Mouse (Mus musculus) hindbrain, embryonic 12.5 days (tissue): ENCODE measurements around the gene Vsig8. TPM values are rescaled to one million over a fixed set of nuclear protein-coding genes. Genes with fewer than 3 reads are reported as not detected.

Source experiments
- ATAC-seq: fragments of 200-750 bp; cut with Nextera tagmentation; 2 replicates; pipeline ENCODE4 v1.8.0; 2017; ENCODE audit warnings: moderate TSS enrichment; ENCODE audit not compliant: low FRiP score
- H3K27ac ChIP-seq: fragments of 300-500 bp; sonication (generic); 2 replicates; pipeline ENCODE4 v1.5.1; 2016; ENCODE audit warnings: mild to moderate bottlenecking
- H3K27me3 ChIP-seq: fragments of 300-500 bp; sonication (generic); 2 replicates; pipeline ENCODE4 v1.6.1; 2016; ENCODE audit warnings: mild to moderate bottlenecking
- H3K36me3 ChIP-seq: fragments of 300-500 bp; sonication (generic); 2 replicates; pipeline ENCODE4 v1.6.1; 2016; ENCODE audit warnings: mild to moderate bottlenecking
- H3K4me1 ChIP-seq: fragments of 300-500 bp; sonication (generic); 2 replicates; pipeline ENCODE4 v1.6.1; 2016
- H3K4me2 ChIP-seq: fragments of 300-500 bp; sonication (generic); replicated peaks from 2 replicates; pipeline ENCODE4 v1.6.1; 2016; ENCODE audit warnings: mild to moderate bottlenecking
- H3K4me3 ChIP-seq: fragments of 300-500 bp; sonication (generic); 2 replicates; pipeline ENCODE4 v1.5.1; 2016; ENCODE audit warnings: mild to moderate bottlenecking
- H3K9ac ChIP-seq: fragments of 300-500 bp; sonication (generic); 2 replicates; pipeline ENCODE4 v1.6.1; 2016; ENCODE audit warnings: mild to moderate bottlenecking, moderate library complexity
- H3K9me3 ChIP-seq: fragments of 300-500 bp; sonication (generic); replicated peaks from 2 replicates; pipeline ENCODE4 v1.6.1; 2016; ENCODE audit warnings: mild to moderate bottlenecking
- WGBS: fragments of 180-500 bp; shearing (Covaris S2); methylation state at CpG from one replicate; pipeline ENCODE4 v1.1.7; 2016; 5-methylcytosine and 5-hydroxymethylcytosine counted together
- polyA plus RNA-seq: library from polyadenylated mRNA; unstranded; fragments of >200 nt; fragmentation: Nextera tagmentation; extraction: Ambion mirVana; gene quantifications from 2 replicates; pipeline ENCODE4 v1.2.1, GENCODE M21; 2016

The Vsig8 gene
- polyA plus RNA-seq, 1 experiment from 2014 or later, result 0.41 TPM

GRCm38 (mm10) chr1:172532551-172532950 is 23.2 kb upstream of the Vsig8 start:
- H3K9ac ChIP-seq, result no peak overlapping the region
- ATAC-seq, result peak; percentile 49

GRCm38 (mm10) chr1:172535116-172535515 is 20.6 kb upstream of the Vsig8 start:
- Histone ChIP-seq H3K9ac (no peak overlapping the region), H3K27ac (no peak overlapping the region), H3K4me3 (no peak overlapping the region), H3K27me3 (peaks cover 12% of the 10 kb centered on the region; the same call in 1 of the 2 replicates), H3K4me2 (no peak overlapping the region), H3K4me1 (peaks cover 18% of the 10 kb centered on the region), H3K36me3 (no peaks in the 10 kb centered on the region), H3K9me3 (no peaks in the 10 kb centered on the region)
- 82% methylated on average over 16 of the region's 16 CpGs for WGBS
- no peak for ATAC-seq

More at GRCm38 (mm10) chr1:172532551-172532950, 23.2 kb upstream of the Vsig8 start:
- H3K9me3 ChIP-seq, result no peaks in the 10 kb centered on the region
- H3K27ac ChIP-seq, result no peak overlapping the region
- H3K36me3 ChIP-seq, result no peaks in the 10 kb centered on the region
- under 1% methylated on average over 13 of the region's 13 CpGs for WGBS
- peaks cover 15% of the 10 kb centered on the region for H3K4me1 ChIP-seq
- peak overlapping the region; percentile 46 for H3K4me2 ChIP-seq
- peaks cover 12% of the 10 kb centered on the region; the same call in 1 of the 2 replicates for H3K27me3 ChIP-seq
- peak overlapping the region; percentile 18; the same call in 1 of the 2 replicates for H3K4me3 ChIP-seq

- peaks cover 7% of the 10 kb centered on the region for H3K4me1 ChIP-seq
- ATAC-seq, result no peak
Observed at GRCm38 (mm10) chr1:172539827-172540226, 15.9 kb upstream of the Vsig8 start.

GRCm38 (mm10) chr1:172540283-172540820 is 15.4 kb upstream of the Vsig8 start:
- ATAC-seq, result no peak
- H3K4me2 ChIP-seq, result no peak overlapping the region
- H3K36me3 ChIP-seq, result no peaks in the 10 kb centered on the region
- no peak overlapping the region for H3K4me3 ChIP-seq
- H3K4me1 ChIP-seq, result peaks cover 7% of the 10 kb centered on the region
- no peak overlapping the region for H3K27ac ChIP-seq
- no peaks in the 10 kb centered on the region for H3K27me3 ChIP-seq
- H3K9ac ChIP-seq, result no peak overlapping the region
- WGBS, result 57% methylated on average over 11 of the region's 11 CpGs
- no peaks in the 10 kb centered on the region for H3K9me3 ChIP-seq

More at GRCm38 (mm10) chr1:172539827-172540226, 15.9 kb upstream of the Vsig8 start:
- H3K27me3 ChIP-seq, result no peaks in the 10 kb centered on the region
- H3K4me2 ChIP-seq, result no peak overlapping the region
- no peak overlapping the region for H3K4me3 ChIP-seq
- no peaks in the 10 kb centered on the region for H3K9me3 ChIP-seq
- 68% methylated on average over 6 of the region's 6 CpGs for WGBS
- H3K36me3 ChIP-seq, result no peaks in the 10 kb centered on the region
- no peak overlapping the region for H3K27ac ChIP-seq
- H3K9ac ChIP-seq, result no peak overlapping the region

- Histone ChIP-seq H3K4me1 (peaks cover 19% of the 10 kb centered on the region), H3K27ac (no peak overlapping the region), H3K4me3 (no peak overlapping the region), H3K36me3 (no peaks in the 10 kb centered on the region), H3K9me3 (no peaks in the 10 kb centered on the region), H3K27me3 (no peaks in the 10 kb centered on the region; the same call in 1 of the 2 replicates), H3K9ac (no peak overlapping the region), H3K4me2 (no peak overlapping the region)
- no peak for ATAC-seq
- WGBS, result 95% methylated on average over 4 of the region's 4 CpGs
Observed at GRCm38 (mm10) chr1:172546062-172546461, 9.7 kb upstream of the Vsig8 start.

- no peak for ATAC-seq
- H3K27me3 ChIP-seq, result peaks cover 3% of the 10 kb centered on the region
- no peaks in the 10 kb centered on the region for H3K9me3 ChIP-seq
- no peak overlapping the region for H3K27ac ChIP-seq
- H3K36me3 ChIP-seq, result no peaks in the 10 kb centered on the region
- H3K4me2 ChIP-seq, result no peak overlapping the region
- H3K4me3 ChIP-seq, result no peak overlapping the region
- 58% methylated on average over 7 of the region's 7 CpGs for WGBS
- peaks cover 21% of the 10 kb centered on the region for H3K4me1 ChIP-seq
- no peak overlapping the region for H3K9ac ChIP-seq
Observed at GRCm38 (mm10) chr1:172548501-172548900, 7.2 kb upstream of the Vsig8 start.

- ATAC-seq, result no peak
- peak overlapping the region; percentile 34; the same call in 1 of the 2 replicates for H3K4me3 ChIP-seq
- no peaks in the 10 kb centered on the region for H3K9me3 ChIP-seq
- peaks cover 3% of the 10 kb centered on the region for H3K27me3 ChIP-seq
- peaks cover 21% of the 10 kb centered on the region for H3K4me1 ChIP-seq
- peak overlapping the region; percentile 53 for H3K4me2 ChIP-seq
- no peak overlapping the region for H3K27ac ChIP-seq
- no peaks in the 10 kb centered on the region for H3K36me3 ChIP-seq
- WGBS, result 9% methylated on average over 2 of the region's 2 CpGs
- no peak overlapping the region for H3K9ac ChIP-seq
Observed at GRCm38 (mm10) chr1:172549314-172549713, 6.4 kb upstream of the Vsig8 start.

- H3K4me2 ChIP-seq, result peak overlapping the region; percentile 53
- no peaks in the 10 kb centered on the region for H3K36me3 ChIP-seq
- no peak for ATAC-seq
- H3K27me3 ChIP-seq, result peaks cover 3% of the 10 kb centered on the region
- no peak overlapping the region for H3K27ac ChIP-seq
- H3K4me1 ChIP-seq, result peaks cover 21% of the 10 kb centered on the region
- no peaks in the 10 kb centered on the region for H3K9me3 ChIP-seq
- peak overlapping the region; percentile 34 for H3K4me3 ChIP-seq
- 1% methylated on average over 8 of the region's 8 CpGs for WGBS
- no peak overlapping the region; the same call in 1 of the 2 replicates for H3K9ac ChIP-seq
Observed at GRCm38 (mm10) chr1:172549717-172550116, 6.0 kb upstream of the Vsig8 start.

- 2% methylated on average over 8 of the region's 8 CpGs for WGBS
Observed at GRCm38 (mm10) chr1:172550551-172550951, 5.2 kb upstream of the Vsig8 start.

GRCm38 (mm10) chr1:172551009-172551408 is 4.7 kb upstream of the Vsig8 start:
- 53% methylated on average over 7 of the region's 7 CpGs for WGBS
- no peaks in the 10 kb centered on the region for H3K9me3 ChIP-seq
- peaks cover 6% of the 10 kb centered on the region for H3K27me3 ChIP-seq
- no peaks in the 10 kb centered on the region for H3K36me3 ChIP-seq
- peaks cover 21% of the 10 kb centered on the region for H3K4me1 ChIP-seq
- H3K9ac ChIP-seq, result no peak overlapping the region
- H3K27ac ChIP-seq, result no peak overlapping the region
- no peak for ATAC-seq
- peak overlapping the region; percentile 34; the same call in 1 of the 2 replicates for H3K4me3 ChIP-seq
- H3K4me2 ChIP-seq, result peak overlapping the region; percentile 53

More at GRCm38 (mm10) chr1:172550551-172550951, 5.2 kb upstream of the Vsig8 start:
- Histone ChIP-seq H3K4me3 (peak overlapping the region; percentile 34), H3K27me3 (peaks cover 3% of the 10 kb centered on the region), H3K9me3 (no peaks in the 10 kb centered on the region), H3K4me1 (peaks cover 21% of the 10 kb centered on the region), H3K36me3 (no peaks in the 10 kb centered on the region), H3K4me2 (peak overlapping the region; percentile 53), H3K9ac (no peak overlapping the region; the same call in none of the 2 replicates), H3K27ac (no peak overlapping the region)
- peak; percentile 90 for ATAC-seq

- H3K9me3 ChIP-seq, result no peaks in the 10 kb centered on the region
- H3K4me1 ChIP-seq, result peaks cover 21% of the 10 kb centered on the region
- WGBS, result 25% methylated on average over 1 of the region's 1 CpGs
- no peaks in the 10 kb centered on the region for H3K36me3 ChIP-seq
- peaks cover 16% of the 10 kb centered on the region for H3K27me3 ChIP-seq
- no peak overlapping the region for H3K27ac ChIP-seq
- no peak for ATAC-seq
- no peak overlapping the region for H3K9ac ChIP-seq
- no peak overlapping the region for H3K4me3 ChIP-seq
- H3K4me2 ChIP-seq, result no peak overlapping the region
Observed at GRCm38 (mm10) chr1:172552623-172553022, 3.1 kb upstream of the Vsig8 start.

GRCm38 (mm10) chr1:172562641-172563464 is 7.1 kb downstream of the Vsig8 start:
- under 1% methylated on average over 65 of the region's 66 CpGs for WGBS

More at GRCm38 (mm10) chr1:172562641-172563464, 7.1 kb downstream of the Vsig8 start:
- no peaks in the 10 kb centered on the region for H3K36me3 ChIP-seq
- H3K4me2 ChIP-seq, result peak overlapping the region; percentile 97
- H3K27ac ChIP-seq, result no peak overlapping the region
- ATAC-seq, result peak; percentile 91
- H3K27me3 ChIP-seq, result peaks cover 46% of the 10 kb centered on the region
- peaks cover 12% of the 10 kb centered on the region for H3K4me1 ChIP-seq
- H3K9ac ChIP-seq, result peak overlapping the region; percentile 76
- no peaks in the 10 kb centered on the region for H3K9me3 ChIP-seq
- peak overlapping the region; percentile 59 for H3K4me3 ChIP-seq
